Mouse (Mus musculus): ENCODE data around the gene Izumo3.
"Not testable (repeated sequence)": the region's sequence is repeated elsewhere in the genome, so short reads cannot be mapped to it uniquely, and the experiment has no call there.

Izumo3 gene

DNA sequence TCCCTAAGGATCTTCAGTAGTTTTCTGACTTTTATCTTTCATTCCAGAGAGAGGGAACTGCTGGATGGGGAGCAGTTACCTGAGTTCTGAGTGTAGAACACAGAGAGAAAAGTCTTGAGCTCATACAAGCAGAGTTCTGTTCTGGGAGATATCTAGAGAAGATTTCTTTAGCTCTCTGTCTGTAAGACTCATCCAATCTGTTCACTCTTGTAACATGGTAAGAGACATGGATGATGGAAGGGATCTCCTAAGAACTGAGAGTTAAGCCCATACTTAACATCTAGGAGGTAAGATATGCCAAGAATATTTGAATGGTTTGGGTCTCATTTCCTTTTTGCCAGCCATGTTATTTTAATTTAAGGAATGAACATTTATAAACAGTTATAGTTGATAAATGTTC, at the start of gene Izumo3:
Gene Izumo3, minus strand, starts transcription at position 101 of the 400 bp plus-strand sequence.
- DNase-seq (ENCODE audit: low spot score), result no peak

DNA sequence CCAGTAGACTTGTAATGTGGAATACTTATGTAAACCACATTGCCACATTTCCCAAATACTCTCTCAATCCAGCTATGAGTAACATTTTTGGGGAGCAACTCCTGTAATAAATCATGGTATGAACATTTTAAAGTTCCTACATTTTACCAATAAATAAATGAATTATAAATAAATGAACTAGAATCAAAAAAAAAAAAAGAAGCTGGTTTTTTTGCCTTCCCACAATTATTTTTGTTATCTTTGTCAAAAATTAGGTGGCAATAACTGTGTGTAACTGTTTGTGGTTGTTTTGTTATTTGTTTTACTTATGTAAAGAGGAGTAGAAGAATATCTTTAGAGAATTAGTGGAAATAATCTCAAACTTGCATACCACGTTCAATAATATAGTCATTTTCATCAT, 44.6 kb upstream of the Izumo3 start, which contains the start of gene Gm12666:
Gene Gm12666, minus strand, starts transcription at position 101 of the 400 bp plus-strand sequence.
- DNase-seq (ENCODE audit: low spot score), result not testable (repeated sequence)

DNA sequence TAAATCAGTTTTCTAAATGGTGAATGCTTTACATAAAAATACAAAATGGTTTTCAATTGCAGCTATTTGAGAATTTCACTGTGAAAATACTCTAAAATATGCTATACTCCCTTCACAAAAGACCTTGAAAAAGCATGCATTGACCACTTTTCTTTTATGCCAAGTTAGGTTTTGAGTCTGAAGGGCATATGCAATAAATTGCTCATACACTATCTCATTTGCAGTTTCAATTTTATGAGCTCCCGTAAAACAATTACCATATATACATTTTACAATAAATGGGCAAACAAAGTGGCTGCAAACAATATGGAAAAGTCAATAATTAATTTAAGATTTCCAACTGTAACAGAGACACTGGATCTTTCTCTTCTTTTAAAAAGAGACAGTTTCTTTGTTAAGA, 5.6 kb upstream of the Izumo3 start:
- no peak for DNase-seq (ENCODE audit: low spot score)

DNA sequence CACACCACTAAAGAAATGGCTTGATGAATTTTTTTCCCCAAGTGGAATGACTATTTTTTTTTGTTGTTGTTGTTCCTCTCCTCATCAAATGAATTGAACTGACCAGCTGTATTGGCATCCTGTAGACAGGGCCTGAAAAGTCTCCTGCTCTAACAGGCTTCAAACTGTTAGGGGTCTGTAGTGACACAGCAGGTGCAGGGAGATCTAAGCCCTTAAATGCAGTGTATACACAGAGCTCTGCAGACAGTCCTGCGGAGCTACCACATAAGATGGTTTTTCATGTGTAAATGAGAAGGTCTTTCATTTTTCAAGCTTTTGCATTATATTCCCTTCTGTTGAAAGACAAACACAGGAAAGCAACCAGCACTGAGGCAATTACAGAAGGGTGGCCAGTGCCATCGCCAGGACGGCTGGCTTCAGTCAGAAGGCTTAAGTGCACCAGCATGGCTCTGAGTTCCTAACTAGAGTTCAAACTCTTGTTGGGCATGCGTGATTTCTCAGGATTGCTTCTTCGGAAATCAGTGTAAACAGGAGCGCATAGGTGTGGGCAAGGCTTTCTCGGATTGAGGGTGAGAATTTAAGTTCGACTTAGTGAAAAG, 35.5 kb downstream of the Izumo3 start:
- DNase-seq (ENCODE audit: low spot score), result no peak

DNA sequence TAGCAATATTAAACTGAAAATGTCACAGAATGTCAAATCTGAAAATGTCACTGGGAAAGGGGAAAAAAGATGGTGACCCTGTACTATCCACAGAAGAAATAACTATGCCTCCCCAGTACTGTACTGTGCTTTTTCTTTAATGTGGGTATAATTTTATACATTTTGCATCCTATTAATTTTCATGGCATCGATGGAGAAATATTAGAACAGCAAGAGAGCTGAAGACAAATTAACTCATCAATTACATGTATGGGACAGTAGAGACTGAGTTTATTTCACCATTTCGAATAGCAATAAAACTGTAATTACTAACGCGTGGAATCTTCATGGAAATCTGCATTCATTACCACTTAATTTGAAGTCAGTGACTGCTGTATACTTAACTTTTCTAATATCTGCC, 49.6 kb downstream of the Izumo3 start:
- no peak for DNase-seq (ENCODE audit: low spot score)

- DNase-seq (ENCODE audit: low spot score), result peak; percentile 16
Observed at GRCm38 (mm10) chr4:92095951-92096350, 51.1 kb downstream of the Izumo3 start.
